Mouse (Mus musculus): ENCODE measurements at regions not wholly inside any gene's neighbourhood (a gene's known extent, or its start where the extent isn't known, plus 50 kb on each side); places are given as distances from the start of the nearest gene placed in this dataset.
"Not testable (repeated sequence)": the region's sequence is repeated elsewhere in the genome, so short reads cannot be mapped to it uniquely, and the experiment has no call there.

DNA sequence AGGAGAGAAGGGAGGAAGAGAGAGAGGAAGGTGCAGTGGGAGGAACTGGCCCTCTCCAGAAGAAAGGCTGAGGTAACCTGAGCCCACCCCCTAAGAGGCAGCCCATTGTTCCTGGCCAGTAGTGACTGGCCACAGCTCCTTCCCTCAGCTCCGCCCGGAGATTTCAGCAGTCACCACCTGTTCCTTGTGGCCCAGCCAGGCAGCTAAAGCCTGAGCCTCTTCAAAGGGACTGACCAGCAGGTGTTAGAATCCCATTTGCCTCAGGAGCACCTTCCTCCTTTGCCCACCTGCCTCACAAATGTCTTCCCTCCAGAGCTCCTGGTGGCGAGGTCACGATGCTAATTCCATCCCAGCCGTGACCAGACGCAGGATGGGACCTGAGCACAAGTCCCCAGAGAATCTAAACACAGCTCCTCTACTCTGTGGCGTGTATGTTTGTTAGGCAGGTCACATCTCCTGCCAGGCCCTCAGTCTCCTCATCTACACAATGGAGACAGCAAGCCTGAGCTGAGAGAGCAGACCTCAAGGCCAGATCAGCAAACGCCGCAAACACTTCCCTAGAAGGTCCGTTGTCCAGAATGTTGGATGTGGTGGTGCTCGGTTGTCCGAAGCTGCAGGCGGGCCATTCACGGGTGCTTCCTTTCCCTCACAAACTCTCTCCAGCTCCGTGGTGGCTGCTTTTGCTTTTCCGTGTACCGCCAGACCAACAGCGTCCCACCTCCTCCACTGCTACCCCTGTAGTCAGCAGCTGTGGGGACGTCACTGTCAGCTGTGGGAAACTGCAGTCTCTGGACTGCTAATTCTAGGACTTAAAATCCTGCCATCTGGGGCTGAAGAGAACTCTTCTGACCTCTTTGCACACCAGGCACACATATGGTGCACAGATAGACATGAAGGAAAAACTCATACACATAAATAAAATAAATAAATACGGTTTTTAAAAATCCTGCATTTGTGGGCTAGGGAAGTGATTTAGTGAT, 145.8 kb upstream of the Rad23b start:
- no peak for DNase-seq

DNA sequence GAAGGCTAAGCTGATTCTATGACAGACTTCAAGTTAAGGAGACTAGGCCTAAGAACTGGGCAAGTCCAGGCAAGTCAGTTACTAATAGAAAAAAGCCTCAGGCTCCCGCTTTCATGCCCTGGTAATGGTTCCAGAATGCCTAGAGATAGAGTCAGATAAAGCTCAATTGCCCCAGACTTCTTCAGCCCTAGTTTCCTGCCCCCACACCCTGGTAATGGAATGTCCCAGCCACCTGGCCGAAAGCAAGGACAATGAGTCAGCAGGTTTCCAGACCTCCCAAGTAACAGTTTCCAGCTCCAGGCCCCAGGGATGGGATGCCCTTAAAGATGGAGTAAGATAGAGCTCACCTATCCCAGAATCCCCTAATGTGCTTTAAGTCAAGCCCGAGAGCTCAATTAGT, 143.6 kb upstream of the Rad23b start:
- no peak for DNase-seq

DNA sequence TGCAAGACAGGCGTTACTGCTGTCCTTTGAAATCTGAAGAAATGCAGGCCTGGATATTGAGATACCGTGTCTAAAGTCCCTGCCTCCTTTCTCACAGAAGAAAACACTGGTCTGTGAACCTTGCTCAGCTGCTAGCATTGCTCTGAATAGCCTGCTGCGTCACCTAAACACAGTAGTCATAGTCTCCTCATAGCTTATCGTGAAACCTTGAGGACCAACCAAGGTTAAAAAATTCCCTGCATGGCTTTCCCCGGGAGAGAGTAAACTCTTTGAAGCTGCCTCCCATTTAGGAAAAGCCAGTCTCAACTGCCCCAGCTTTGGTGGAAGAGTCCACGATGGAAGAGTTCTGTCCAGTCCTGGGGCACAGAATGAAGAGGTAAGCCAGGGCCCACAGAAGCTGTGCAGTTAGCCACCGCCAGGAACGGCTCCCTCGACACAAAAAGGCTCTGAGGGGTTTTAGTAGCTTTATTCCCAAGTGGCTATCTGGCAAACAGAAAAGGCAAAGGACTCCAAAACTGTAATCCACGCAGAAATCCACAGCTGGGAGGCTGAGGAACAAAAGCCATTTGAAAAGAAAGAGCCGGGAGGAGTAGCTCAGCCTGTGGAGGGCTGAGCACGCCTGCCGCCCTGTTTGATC, 142.0 kb upstream of the Rad23b start:
- no peak for DNase-seq

DNA sequence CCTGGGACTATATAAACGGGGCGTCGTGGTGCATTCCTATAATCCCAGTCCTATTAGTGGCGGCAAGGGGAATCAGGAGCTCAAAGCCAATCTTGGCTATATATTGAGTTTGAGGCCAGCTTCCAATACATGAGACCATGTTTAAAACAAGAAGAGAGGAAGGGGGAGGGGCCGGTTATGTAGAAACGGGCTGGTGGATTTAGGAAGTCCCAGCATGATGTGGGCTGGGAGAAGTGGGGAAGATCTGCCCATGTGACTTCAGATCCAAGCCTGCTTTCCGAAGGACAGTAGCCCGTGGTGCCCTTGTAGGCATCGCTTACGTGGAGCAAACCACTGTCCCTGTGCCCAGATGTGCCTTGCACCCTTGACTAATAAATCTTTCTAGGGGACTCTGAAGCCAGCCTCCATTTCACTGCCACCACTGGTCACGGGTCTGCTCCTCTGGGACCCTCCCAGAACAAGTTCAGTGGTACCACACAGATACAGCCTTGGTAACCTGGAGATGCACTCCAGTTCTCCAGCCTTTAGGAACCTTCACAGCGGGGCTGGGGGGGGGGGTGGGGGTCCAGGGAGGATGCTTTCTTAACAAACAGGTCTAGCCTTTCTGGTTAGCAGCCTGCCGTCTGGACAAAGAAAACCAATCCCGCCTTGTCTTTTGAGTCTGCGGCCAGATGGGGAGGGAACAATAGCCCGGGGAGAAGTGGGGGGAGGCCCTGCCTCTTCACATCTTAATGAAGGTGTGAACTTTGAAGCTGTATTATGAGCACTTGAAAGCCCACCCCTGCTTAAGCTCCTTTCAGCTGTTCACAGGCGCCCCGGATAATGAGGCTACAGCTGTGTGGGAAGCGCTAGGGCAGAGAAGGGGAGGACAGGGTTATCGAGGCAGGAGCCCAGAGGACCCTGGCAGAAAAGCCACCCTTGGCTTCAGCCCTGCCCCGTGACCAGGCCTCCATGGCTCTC, 141.2 kb upstream of the Rad23b start:
- no peak for DNase-seq

DNA sequence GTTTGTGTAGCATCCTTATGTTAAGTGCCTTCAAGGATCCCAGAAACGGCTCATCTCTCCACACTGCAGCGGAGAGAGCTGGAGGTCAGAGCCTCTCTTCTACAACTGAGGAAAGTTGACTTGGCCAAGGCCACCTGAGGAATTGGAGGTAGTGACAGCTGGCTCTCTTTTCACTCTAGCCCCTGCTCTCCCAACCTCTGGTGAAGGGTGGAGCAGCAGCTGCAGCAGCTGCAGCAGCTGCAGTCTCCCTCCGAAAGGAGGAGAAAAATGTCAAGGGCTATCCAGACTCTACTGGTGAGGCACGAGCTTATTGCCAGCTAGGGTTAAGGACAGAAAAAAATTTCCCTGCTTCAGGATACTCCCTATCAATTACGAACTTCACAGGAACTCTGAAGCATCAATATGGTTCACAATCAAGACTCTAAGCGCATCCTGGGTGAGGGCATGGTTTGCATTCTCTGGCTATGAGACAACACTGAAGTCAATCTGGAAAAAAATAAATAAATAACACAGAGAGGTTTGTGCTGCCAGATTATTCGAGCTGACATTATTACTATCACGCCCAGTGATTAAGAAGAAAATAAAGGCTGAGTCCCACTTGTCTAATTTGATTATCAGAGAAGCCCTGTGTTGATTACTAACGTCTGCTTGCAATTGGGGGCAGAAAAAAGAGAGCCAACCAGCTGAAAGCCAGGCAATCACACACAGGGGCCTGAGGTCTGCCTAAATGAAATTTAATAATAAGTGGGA, 134.2 kb upstream of the Rad23b start:
- no peak for DNase-seq

DNA sequence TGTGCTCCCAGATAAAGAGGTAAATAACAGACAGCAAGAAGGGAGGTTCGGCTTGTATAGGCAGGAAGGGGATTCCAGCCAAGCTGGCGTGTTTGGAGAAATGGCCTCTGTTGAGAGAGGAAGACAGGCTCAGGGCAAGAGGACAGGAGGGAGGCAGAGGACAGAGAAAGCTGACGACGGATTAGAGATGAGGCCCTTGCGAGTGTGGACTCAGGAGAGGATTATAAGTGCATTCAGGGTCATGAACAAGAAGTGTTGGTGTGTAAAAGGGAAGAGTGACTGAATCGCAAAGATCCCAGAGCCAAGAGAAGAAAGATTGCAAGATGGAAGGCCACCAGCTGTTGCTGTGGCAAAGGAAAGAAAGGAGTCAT, 133.7 kb upstream of the Rad23b start:
- DNase-seq, result no peak

DNA sequence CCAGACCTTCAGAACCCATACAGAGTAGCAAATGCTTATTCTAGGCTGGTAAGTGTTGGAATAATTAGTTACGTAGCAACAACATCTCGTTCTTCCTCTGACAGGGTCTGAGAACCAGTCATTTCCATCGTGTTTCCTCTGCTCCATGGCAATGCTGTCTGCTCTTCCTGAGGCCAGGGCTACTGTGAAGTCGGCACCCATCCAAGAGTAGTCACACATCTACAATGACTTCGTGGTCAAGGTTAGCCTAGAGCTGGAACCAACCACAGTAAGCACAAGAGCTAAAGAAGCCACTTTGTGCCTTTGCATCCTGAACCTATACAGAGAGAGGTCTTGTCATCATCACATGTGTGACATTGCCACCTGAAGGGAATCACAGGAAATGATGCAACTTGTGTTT, 124.1 kb upstream of the Rad23b start:
- no peak for DNase-seq

DNA sequence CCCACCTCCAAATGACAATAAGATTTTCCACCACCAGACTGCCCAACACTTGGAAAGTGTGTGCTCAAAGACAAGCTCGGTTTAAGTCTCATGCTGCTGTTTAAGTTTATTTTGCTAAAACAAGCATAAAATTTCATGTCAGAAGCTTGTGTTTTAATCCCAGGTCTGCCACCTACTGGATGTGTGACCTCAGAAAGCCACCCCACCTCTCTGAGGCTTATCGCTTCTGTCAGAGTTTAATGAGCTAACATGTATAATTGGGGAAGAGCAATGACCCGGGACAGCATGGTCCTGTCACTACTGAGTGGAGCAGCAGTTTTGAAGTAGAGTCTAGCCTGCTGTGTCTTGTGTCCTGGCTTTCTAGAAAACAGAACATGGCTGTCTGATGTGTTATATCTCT, 122.4 kb upstream of the Rad23b start:
- DNase-seq, result no peak

DNA sequence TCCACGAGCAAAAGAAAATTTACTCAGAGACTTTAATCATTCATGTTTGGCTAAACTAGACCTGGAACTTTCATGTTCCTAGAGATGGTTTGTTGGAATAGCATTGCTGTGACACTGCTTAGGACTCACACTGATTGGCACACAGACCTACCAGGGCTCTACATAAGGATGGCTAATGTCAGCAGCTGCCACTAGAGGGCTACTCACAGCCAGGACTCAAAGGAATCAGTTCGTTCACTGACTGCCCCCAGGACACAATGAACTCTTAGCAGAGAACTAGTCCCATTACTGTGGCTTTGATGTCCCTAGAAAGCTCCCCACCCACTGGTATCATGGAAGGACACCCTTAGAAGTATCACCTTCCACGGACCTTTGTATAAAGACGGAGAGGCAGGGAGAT, 118.3 kb upstream of the Rad23b start:
- DNase-seq, result peak in 1 of 2 experiments; percentile 9

DNA sequence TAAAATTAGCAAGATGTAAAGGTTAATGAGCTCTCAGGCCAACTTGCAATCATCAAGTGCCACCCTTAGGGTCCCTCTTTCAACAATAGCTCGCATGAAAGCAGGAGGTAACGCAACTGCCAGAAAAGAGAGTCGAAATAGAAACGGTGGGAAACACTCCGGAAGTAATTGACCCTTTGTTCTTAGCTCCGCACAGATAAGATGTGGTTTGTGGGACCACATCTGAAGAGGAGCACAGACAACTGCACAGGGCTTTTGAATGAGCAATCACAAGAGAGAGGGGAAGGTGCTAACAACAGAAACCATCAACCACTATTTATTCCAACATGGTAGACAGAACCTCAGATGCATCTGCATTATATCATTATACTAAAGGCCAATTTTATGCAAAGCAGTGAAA, 112.0 kb upstream of the Rad23b start:
- DNase-seq, result no peak

DNA sequence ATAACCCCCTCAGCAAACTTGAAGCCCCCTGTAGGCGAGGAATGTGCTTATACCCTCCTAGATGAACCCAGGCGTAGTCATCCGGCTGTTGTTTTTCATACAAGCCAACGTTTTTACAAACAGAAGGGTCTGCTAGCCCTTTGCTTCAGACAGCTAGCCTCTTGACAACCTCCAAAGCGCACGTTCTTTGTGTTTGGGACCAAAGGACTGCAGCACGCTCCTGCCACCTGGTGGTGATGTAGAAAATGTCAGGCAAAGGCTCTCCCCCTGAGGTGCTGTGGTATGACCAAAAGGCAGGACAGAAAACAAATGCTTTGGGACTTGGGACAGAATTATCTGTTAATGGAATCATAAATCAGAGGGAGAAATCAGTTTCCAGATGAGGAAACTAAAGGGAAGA, 109.4 kb upstream of the Rad23b start:
- peak; percentile 49 to 54 for DNase-seq

DNA sequence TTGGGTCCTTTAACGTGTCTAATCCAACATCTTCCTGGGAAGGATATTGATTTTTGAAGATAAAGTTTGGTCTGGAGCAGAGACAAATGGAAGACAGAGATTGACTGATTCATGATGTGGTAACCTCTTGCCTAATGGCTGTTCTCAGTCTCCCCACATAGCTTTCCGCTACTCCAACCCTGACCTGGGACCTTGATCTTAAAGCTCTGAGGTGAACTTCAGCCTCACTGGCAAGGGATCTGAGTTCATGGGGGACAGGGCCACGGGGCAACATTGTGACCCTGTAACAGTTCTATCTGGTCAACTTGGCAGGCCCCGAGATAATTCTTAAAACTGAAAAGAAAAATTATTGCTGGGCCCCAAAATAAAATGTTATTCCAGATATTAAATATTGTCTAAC, 107.5 kb upstream of the Rad23b start:
- DNase-seq, result no peak

DNA sequence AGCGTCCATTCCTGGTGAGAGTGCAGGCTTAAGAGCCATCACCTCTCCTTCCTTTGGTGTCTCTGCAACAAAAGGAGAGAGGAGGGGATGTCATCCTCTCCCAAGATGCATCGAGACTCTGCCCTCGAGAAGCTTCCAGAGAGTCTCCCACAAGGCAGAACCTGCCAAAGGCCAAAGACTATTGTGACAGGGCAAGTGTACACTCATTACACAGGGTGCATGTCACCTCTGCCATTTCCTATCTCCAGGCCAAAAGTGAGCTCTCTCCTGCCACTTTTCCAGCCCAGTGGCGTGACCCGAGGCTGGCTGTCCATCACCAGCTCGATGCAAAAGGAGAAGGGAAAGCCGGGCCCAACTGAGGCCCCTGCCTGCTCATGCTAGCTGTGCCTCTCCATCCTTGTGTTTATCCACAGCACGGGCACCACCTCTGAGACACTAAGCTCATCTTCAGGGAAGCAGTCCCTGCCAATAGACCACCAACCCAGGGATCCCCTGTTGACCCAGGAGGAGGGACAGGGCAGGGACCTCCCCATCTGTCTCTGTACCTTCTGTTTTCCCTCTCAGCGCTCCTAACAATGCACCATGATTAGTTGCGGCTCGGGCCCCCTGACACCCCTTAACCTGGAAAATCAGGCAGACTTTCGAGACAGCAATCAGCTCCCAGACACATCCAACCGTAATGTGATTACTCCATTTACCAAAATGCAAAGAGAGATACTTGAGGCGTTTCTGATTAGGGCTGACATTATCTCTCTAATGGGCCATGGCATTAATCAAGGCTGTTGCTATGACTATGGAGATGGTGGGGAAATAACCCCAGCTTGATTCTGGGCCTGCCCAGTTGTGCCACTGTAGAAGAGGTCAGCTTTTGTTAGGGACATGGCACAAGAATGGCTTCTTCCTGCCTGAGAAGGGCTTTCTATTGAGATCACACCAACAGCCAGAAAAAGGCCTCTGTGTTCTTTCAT, 106.5 kb upstream of the Rad23b start:
- no peak for DNase-seq

DNA sequence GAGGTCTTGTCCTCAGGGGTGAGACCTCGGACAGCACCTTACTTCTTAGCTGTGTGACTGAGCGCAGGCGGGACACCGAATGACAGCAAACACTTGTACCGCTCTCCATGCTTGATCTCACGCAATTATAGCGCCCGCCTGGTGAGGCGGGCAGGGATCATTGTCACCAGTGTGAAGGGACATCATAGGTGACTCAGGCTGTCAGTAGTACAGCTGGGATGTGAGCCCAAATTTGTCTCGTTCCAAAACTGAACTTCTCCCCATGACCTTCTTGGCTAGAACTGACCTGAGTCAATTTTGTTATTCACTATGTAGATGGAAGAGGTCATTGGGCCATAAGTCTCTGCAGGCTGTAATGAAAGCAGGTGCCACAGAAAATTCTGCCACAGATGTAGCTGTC, 104.1 kb upstream of the Rad23b start:
- no peak for DNase-seq

DNA sequence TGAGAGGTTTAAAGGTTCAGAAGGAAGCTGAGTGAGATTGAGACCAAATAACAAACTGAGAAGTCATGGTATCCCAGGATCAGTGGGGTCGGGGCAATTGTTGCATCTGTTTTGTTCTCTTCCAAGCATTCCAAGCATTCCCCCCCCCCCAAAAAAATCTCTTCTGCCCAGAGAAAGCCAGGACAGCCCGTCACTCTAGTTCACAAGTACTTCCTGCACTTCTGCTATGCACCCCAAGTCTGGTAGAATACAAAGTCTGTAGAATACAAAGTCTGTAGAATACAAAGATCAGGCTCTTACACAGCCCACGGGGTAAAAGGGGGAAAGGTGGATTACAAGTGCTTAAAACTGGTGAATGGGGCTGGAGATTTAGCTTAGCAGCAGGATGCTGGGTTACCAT, 99.5 kb upstream of the Rad23b start:
- no peak for DNase-seq

DNA sequence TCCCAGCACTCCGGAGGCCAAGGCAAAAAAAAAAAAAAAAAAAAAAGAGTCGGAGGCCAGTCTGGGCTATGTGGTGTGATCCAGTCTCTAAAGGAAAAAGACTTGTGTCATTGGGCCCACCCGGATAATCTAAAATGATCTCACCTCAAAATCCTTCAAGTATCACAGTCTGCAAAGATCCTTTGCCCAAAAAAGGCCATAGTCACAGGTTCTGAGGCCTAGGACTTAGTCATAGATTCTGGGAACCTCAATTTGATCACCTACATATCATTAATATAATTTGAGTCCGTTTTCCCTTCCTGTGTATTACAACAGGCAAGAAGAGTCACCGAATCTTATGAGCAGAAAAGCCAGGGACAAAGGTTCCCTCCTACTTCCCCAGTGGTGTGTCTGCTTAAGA, 98.3 kb upstream of the Rad23b start:
- no peak for DNase-seq

DNA sequence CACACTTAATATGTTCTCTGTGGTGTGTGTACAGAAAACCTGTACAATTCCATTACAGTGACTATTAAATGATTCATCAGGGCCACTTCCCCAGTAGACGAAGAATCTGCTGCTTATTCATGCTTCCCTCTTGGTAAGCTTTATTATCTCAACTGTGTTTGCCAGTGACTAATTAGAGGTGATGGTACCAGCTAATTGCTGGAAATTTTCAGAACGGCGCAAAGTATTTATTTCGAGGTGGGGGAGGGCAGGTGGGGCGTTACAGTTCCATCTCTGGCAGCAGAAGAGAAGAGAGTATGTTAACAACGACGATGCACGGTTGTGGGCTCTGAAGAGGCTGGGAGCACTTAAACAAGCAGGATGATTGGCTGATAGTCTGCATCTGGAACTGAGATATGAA, 96.1 kb upstream of the Rad23b start:
- DNase-seq, result no peak

DNA sequence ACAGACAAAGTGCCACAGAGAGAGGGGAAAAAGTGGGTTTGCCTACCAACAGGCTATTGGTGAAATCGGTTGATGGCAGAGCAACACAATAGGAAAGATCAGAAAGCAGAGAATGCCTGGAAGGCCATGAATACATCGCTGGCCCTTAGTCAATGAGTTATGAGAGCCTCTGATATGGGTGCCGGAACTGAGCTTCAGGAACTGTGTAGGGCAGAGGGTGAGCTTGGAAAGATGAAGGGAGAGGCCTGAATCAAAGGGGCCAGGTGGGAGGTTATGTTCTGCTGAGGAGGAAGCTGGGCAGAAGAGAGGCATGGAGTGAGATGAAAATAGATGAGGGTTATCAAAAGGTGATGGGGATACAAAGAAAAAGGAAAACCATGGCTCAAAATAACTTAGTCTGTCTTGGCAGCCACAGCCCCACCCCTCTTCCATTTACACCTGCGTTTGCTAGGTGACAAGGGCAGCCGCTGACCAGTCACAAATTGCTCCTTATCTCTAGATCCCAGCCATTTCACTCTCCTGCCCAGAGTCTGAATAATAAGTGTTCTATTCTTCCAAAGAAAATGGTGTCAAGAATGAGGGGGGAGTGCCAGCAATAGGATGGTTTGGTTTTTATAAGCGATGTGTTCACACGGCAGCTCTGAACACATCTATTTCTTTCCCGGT, 77.7 kb upstream of the Rad23b start:
- DNase-seq, result no peak

DNA sequence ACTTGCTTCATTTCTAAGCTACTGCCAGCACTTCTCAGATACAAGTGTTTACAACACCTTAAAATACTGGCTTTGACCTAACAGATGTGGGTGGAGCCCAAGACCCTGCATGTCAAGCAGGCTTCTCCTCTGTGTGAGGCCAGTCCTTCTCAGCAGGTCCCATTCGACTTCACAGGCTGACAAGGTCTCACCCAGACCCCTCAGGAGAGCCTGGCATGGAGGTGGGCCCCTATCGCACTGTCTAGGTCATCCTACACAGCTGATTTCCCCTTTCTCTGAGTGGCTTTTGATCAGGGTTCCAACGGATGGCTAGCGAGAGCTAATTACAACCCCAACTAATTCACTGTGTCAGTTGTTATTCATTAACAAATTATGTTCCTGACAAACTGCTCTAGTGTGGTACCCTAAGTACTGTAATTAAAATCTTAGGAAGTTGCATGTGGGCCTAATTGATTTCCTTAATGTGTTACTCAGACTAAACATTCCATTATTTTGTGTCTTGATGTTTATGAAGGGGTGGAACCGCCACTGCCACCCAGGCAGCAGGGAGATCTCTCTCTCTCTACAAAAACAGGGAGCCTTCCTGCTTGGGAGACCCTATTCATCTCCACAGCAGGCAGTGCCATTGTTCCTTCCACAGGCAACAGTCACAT, 73.4 kb upstream of the Rad23b start:
- DNase-seq, result no peak

DNA sequence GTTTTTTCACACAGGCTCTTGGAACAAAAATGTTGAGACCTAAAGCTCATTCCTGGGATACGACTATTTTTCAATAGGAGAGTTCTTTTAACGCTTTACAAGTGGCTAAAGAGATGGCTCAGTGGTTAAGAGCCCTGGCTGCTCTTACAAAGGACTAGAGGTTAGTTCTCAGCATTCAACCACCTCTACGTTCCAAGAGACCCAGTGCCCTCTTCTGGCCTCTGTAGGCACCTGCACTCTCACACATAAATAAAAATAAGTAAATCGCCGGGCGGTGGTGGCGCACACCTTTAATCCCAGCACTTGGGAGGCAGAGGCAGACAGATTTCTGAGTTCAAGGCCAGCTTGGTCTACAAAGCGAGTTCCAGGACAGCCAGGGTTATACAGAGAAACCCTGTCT, 70.5 kb upstream of the Rad23b start:
- not testable (repeated sequence) for DNase-seq

Measured in lung, adult 18-20 months (tissue).